Mouse (Mus musculus) heart, adult 2 months (tissue): Measurements from ENCODE around the gene Ak3.
A peak's percentile ranks its signal among the peaks of the same experiment; 100 is the strongest.

ENCODE experiments used
- CTCF ChIP-seq: fragments of 200-600 bp; IDR thresholded peaks from 2 replicates; pipeline ENCODE4 v1.8.1; 2022; ENCODE audit warnings: antibody characterized with exemption, mild to moderate bottlenecking, moderate library complexity
- POLR2A ChIP-seq: fragments of 200-500 bp; IDR thresholded peaks from 2 replicates; pipeline ENCODE4 v1.6.1; 2011; ENCODE audit warnings: mild to moderate bottlenecking, low read depth, low read length, control low read depth; ENCODE audit not compliant: insufficient read depth

- no peak for TF ChIP-seq POLR2A
- peak; percentile 99 for TF ChIP-seq CTCF
Observed at GRCm38 (mm10) chr19:28974862-28975611, 72.7 kb downstream of the Ak3 start.
